Mouse (Mus musculus): ENCODE data around the gene B430305J03Rik. TPM values are rescaled to one million over a fixed set of nuclear protein-coding genes. Genes with fewer than 3 reads are reported as not detected.

Gene B430305J03Rik
- total RNA-seq (2012; rRNA removed): 3.2 and 3.5 TPM in 2 replicates

DNA sequence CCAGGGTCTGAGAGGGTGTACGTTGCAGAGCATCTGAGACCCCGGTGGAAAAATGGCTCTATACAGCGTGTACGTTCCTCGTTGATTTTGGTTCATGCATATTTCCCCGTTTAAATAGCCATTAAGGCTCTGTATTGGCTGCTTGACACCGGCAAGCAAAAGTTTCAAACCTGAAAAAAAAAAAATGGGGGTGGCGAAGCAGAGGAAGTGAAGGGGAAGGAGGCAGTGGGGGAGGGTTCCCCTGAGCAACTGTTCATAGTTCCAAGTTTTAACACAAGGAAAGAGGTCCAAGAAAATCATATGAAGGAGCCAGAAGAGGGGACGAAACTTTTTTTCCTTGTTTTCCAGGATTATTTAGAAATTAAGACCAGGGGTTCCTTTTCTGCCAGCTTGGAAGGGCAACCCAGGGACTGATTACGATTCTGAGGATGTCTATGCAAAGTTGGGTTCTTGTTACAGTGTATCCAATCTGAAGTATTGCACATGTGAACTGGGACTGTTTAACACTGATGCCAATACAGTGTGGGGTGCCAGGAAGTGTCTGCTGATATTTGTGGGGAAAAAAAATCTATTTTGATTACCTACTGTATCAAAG, at the start of gene B430305J03Rik:
TSS of gene B430305J03Rik (minus strand) at position 173 of the 595 bp plus-strand sequence.
- H3K9me3 ChIP-seq (ENCODE audit: control insufficient read depth, insufficient read depth, low read depth, low read length): no peaks in the 10 kb centered on the region
- TF ChIP-seq ZNF384 (IDR thresholded peaks at IDR 0.05; ENCODE audit: low read depth, low read length): no peak
- TF ChIP-seq ZC3H11A (IDR thresholded peaks at IDR 0.05; ENCODE audit: borderline replicate concordance, low read depth, low read length): no peak
- no peak for TF ChIP-seq CHD2 (IDR thresholded peaks at IDR 0.05; ENCODE audit: low read depth, low read length)
- TF ChIP-seq MAFK (IDR thresholded peaks at IDR 0.05; ENCODE audit: insufficient read depth, low read depth, low read length): no peak
- no peak for TF ChIP-seq HCFC1 (IDR thresholded peaks at IDR 0.05; ENCODE audit: borderline replicate concordance, insufficient read depth, low read length)
- H3K36me3 ChIP-seq (ENCODE audit: control insufficient read depth, insufficient read depth, low read length, poor library complexity, severe bottlenecking): no peaks in the 10 kb centered on the region; the same call in 1 of the 2 replicates
- DNase-seq (ENCODE audit: low read depth, low spot score): no peak
- peaks cover 0 to 2% of the 10 kb centered on the region in 2 experiments; a peak in 2 of 4 replicates for H3K4me1 ChIP-seq (ENCODE audit: control insufficient read depth in 2 of 2, insufficient read depth in 2 of 2, low read length in 2 of 2, poor library complexity in 1 of 2)
- peak within 1 kb of the TSS; percentile 85 for H3K9ac ChIP-seq (ENCODE audit: insufficient read depth, low read depth, low read length, poor library complexity, severe bottlenecking)
- H3K27ac ChIP-seq (ENCODE audit: insufficient read depth, low read depth, low read length, poor library complexity, severe bottlenecking): no peak within 1 kb of the TSS
- in situ Hi-C loops (cut with MboI; ENCODE audit: low sequenced_read_pairs in 2 of 2, unreplicated experiment in 2 of 2): no loop called here
- peak within 1 kb of the TSS; percentile 94 to 98 for H3K4me3 ChIP-seq (ENCODE audit: insufficient read depth in 1 of 2, low read depth in 1 of 2, low read length in 2 of 2, poor library complexity in 1 of 2, severe bottlenecking in 1 of 2)

DNA sequence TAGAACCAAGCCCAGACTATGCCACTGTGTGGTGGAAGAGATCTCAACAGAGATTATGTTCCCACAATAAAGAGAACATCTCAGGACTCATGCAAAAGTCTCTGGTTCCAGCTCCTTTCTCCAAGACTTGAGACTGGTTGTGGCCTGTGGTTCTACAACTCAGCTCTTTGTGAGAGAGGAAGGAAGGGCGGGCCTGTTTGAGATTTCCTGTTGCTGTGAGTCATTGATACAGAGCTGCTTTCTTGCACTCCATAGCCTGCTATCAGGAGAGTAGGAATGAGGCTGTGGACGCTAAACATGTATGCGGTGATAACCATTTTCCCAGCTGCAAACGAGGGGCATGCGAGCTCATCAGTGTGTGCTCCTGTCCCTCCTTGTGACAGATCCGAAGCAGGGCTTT, 43.9 kb upstream of the B430305J03Rik start:
- H3K36me3 ChIP-seq (ENCODE audit: control insufficient read depth, insufficient read depth, low read length, poor library complexity, severe bottlenecking): no peaks in the 10 kb centered on the region
- H3K4me3 ChIP-seq (ENCODE audit: insufficient read depth in 1 of 2, low read depth in 1 of 2, low read length in 2 of 2, poor library complexity in 1 of 2, severe bottlenecking in 1 of 2): no peak overlapping the region
- H3K4me1 ChIP-seq (ENCODE audit: control insufficient read depth in 2 of 2, insufficient read depth in 2 of 2, low read length in 2 of 2, poor library complexity in 1 of 2): no peaks in the 10 kb centered on the region
- no peak for TF ChIP-seq ZC3H11A (IDR thresholded peaks at IDR 0.05; ENCODE audit: borderline replicate concordance, low read depth, low read length)
- no peak for TF ChIP-seq MAFK (IDR thresholded peaks at IDR 0.05; ENCODE audit: insufficient read depth, low read depth, low read length)
- TF ChIP-seq ZNF384 (IDR thresholded peaks at IDR 0.05; ENCODE audit: low read depth, low read length): no peak
- TF ChIP-seq CHD2 (IDR thresholded peaks at IDR 0.05; ENCODE audit: low read depth, low read length): no peak
- TF ChIP-seq HCFC1 (IDR thresholded peaks at IDR 0.05; ENCODE audit: borderline replicate concordance, insufficient read depth, low read length): no peak
- H3K27ac ChIP-seq (ENCODE audit: insufficient read depth, low read depth, low read length, poor library complexity, severe bottlenecking): no peak overlapping the region
- in situ Hi-C loops (cut with MboI; ENCODE audit: low sequenced_read_pairs in 2 of 2, unreplicated experiment in 2 of 2): no loop called here
- H3K9ac ChIP-seq (ENCODE audit: insufficient read depth, low read depth, low read length, poor library complexity, severe bottlenecking): no peak overlapping the region
- DNase-seq (ENCODE audit: low read depth, low spot score): no peak
- no peaks in the 10 kb centered on the region for H3K9me3 ChIP-seq (ENCODE audit: control insufficient read depth, insufficient read depth, low read depth, low read length)

DNA sequence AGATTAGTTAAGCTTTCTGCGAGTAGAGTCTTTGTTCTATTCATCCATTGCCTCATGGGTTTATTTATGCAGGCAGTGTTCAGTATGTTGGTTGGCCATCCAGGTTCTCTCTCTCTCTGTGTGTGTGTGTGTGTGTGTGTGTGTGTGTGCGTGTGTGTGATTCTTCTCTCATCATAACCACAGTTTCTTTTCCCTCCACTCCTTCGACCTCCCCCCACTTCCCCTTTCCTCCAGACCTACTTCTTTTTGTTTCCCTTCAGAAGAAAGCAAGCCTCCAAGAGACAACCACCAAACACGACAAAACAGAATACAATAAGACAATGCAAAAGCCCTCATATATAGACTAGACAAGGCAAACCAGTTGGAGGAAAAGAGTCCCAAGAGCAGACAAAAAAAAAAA, 41.2 kb upstream of the B430305J03Rik start:
- H3K9me3 ChIP-seq (ENCODE audit: control insufficient read depth, insufficient read depth, low read depth, low read length): no peaks in the 10 kb centered on the region
- DNase-seq (ENCODE audit: low read depth, low spot score): no peak
- H3K36me3 ChIP-seq (ENCODE audit: control insufficient read depth, insufficient read depth, low read length, poor library complexity, severe bottlenecking): no peaks in the 10 kb centered on the region
- no peak overlapping the region for H3K27ac ChIP-seq (ENCODE audit: insufficient read depth, low read depth, low read length, poor library complexity, severe bottlenecking)
- no peak overlapping the region for H3K9ac ChIP-seq (ENCODE audit: insufficient read depth, low read depth, low read length, poor library complexity, severe bottlenecking)
- no peaks in the 10 kb centered on the region for H3K4me1 ChIP-seq (ENCODE audit: control insufficient read depth in 2 of 2, insufficient read depth in 2 of 2, low read length in 2 of 2, poor library complexity in 1 of 2)
- H3K4me3 ChIP-seq (ENCODE audit: insufficient read depth in 1 of 2, low read depth in 1 of 2, low read length in 2 of 2, poor library complexity in 1 of 2, severe bottlenecking in 1 of 2): no peak overlapping the region
- no peak for TF ChIP-seq MAFK (IDR thresholded peaks at IDR 0.05; ENCODE audit: insufficient read depth, low read depth, low read length)
- TF ChIP-seq ZNF384 (IDR thresholded peaks at IDR 0.05; ENCODE audit: low read depth, low read length): no peak
- TF ChIP-seq ZC3H11A (IDR thresholded peaks at IDR 0.05; ENCODE audit: borderline replicate concordance, low read depth, low read length): no peak
- no peak for TF ChIP-seq HCFC1 (IDR thresholded peaks at IDR 0.05; ENCODE audit: borderline replicate concordance, insufficient read depth, low read length)
- TF ChIP-seq CHD2 (IDR thresholded peaks at IDR 0.05; ENCODE audit: low read depth, low read length): no peak
- in situ Hi-C loops (cut with MboI; ENCODE audit: low sequenced_read_pairs in 2 of 2, unreplicated experiment in 2 of 2): no loop called here

DNA sequence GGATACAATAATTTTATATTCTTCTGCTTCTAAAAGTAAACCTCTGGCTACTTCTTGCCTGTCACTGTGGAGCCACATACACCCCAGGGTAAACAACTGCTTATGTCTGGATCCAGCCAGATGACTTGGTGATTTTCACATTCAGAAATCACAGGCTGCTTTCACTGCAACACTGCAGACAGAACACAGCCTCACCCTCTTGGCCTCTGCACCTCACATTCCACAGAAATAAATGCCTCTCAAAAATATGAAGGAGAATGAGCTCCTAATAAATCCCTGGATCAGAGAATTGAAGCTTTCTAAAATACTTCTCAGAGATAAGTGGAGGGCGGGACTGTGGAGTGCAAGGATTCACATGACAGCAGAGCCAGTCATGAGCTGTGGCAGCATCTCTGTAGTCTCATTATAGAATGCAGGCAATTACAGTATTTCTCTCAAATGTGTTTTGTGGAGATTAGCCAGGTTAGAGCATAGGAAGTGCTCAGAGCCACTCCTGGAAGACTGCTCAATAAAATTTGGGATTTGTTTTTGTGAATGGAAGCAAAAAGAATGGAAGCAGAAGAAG, 35.2 kb upstream of the B430305J03Rik start:
- no peak overlapping the region for H3K9ac ChIP-seq (ENCODE audit: insufficient read depth, low read depth, low read length, poor library complexity, severe bottlenecking)
- no peak for DNase-seq (ENCODE audit: low read depth, low spot score)
- H3K4me3 ChIP-seq (ENCODE audit: insufficient read depth in 1 of 2, low read depth in 1 of 2, low read length in 2 of 2, poor library complexity in 1 of 2, severe bottlenecking in 1 of 2): no peak overlapping the region
- no peaks in the 10 kb centered on the region for H3K9me3 ChIP-seq (ENCODE audit: control insufficient read depth, insufficient read depth, low read depth, low read length)
- TF ChIP-seq CHD2 (IDR thresholded peaks at IDR 0.05; ENCODE audit: low read depth, low read length) (no peak), ZNF384 (IDR thresholded peaks at IDR 0.05; ENCODE audit: low read depth, low read length) (no peak), HCFC1 (IDR thresholded peaks at IDR 0.05; ENCODE audit: borderline replicate concordance, insufficient read depth, low read length) (no peak), ZC3H11A (IDR thresholded peaks at IDR 0.05; ENCODE audit: borderline replicate concordance, low read depth, low read length) (no peak), MAFK (IDR thresholded peaks at IDR 0.05; ENCODE audit: insufficient read depth, low read depth, low read length) (no peak)
- in situ Hi-C loops (cut with MboI; ENCODE audit: low sequenced_read_pairs in 2 of 2, unreplicated experiment in 2 of 2): no loop called here
- H3K4me1 ChIP-seq (ENCODE audit: control insufficient read depth in 2 of 2, insufficient read depth in 2 of 2, low read length in 2 of 2, poor library complexity in 1 of 2): no peaks in the 10 kb centered on the region
- no peak overlapping the region for H3K27ac ChIP-seq (ENCODE audit: insufficient read depth, low read depth, low read length, poor library complexity, severe bottlenecking)
- H3K36me3 ChIP-seq (ENCODE audit: control insufficient read depth, insufficient read depth, low read length, poor library complexity, severe bottlenecking): no peaks in the 10 kb centered on the region

Data from ES-E14 (cell line).